Mouse (Mus musculus) CH12.LX (cell line): ENCODE data around the gene Tmem165. TPM values are rescaled to one million over a fixed set of nuclear protein-coding genes. Genes with fewer than 3 reads are reported as not detected.

Source experiments
- DNase-seq: peaks from one replicate; pipeline ENCODE4 v3.0.0-alpha.2; 2013; ENCODE audit errors: extremely low read depth
- H3K27ac ChIP-seq: 2 replicates; pipeline ENCODE4 v1.5.1; 2012; ENCODE audit warnings: low read depth, mild to moderate bottlenecking, control low read depth, moderate library complexity; ENCODE audit not compliant: insufficient read depth
- H3K27me3 ChIP-seq: replicated peaks from 2 replicates; pipeline ENCODE3; 2012; ENCODE audit warnings: inconsistent platforms
- H3K36me3 ChIP-seq, 2 experiments: replicated peaks in 1 of 2; 2 replicates each; pipeline versions ENCODE3 to v1.6.1; 2012; ENCODE audit warnings: inconsistent platforms in 1 of 2, low read length in 1 of 2, mild to moderate bottlenecking in 1 of 2, mixed read lengths in 1 of 2, moderate library complexity in 1 of 2; ENCODE audit not compliant: control insufficient read depth in 1 of 2, insufficient read depth in 1 of 2
- H3K4me1 ChIP-seq, 2 experiments: 2 replicates each; pipeline ENCODE4 v1.6.1; 2012; ENCODE audit warnings: inconsistent platforms in 1 of 2, moderate library complexity in 1 of 2; ENCODE audit not compliant: insufficient read depth in 2 of 2, control insufficient read depth in 1 of 2
- H3K4me2 ChIP-seq: 2 replicates; pipeline ENCODE4 v1.6.1; 2012; ENCODE audit warnings: low read depth, mild to moderate bottlenecking, control low read depth; ENCODE audit not compliant: poor library complexity, insufficient read depth, severe bottlenecking
- H3K4me3 ChIP-seq, 3 experiments: fragments of 150-350 bp in 1 of 3; sonication (generic) in 1 of 3; replicated peaks in 1 of 3; 2 replicates each; pipeline versions ENCODE3 to v1.5.1; 2011 to 2012; ENCODE audit warnings: low read depth in 2 of 3, low read length in 2 of 3, mild to moderate bottlenecking in 2 of 3, moderate library complexity in 2 of 3, control low read depth in 1 of 3, improper control_type of control experiment in 1 of 3, inconsistent platforms in 1 of 3, mixed read lengths in 1 of 3; ENCODE audit not compliant: poor library complexity in 1 of 3
- H3K79me2 ChIP-seq: replicated peaks from 2 replicates; pipeline ENCODE4 v1.6.1; 2012; ENCODE audit warnings: mild to moderate bottlenecking, moderate library complexity; ENCODE audit not compliant: control insufficient read depth, poor library complexity, insufficient read depth, severe bottlenecking; ENCODE audit errors: extremely low read depth
- H3K9ac ChIP-seq: 2 replicates; pipeline ENCODE4 v1.6.1; 2012; ENCODE audit warnings: low read depth, mild to moderate bottlenecking, control low read depth, moderate library complexity; ENCODE audit not compliant: insufficient read depth
- H3K9me3 ChIP-seq: replicated peaks from 2 replicates; pipeline ENCODE3; 2012; ENCODE audit warnings: low read length, inconsistent platforms, mixed read lengths
- BHLHE40 ChIP-seq: IDR thresholded peaks from 2 replicates; pipeline ENCODE4 v1.6.1; 2011; ENCODE audit warnings: mild to moderate bottlenecking, low read depth, low read length, improper control_type of control experiment
- CTCF ChIP-seq, 2 experiments: IDR thresholded peaks in 1 of 2; conservative IDR thresholded peaks in 1 of 2; 2 replicates each; pipeline ENCODE4 v1.5.1; 2011 to 2012; ENCODE audit warnings: low read depth in 2 of 2, low read length in 2 of 2, improper control_type of control experiment in 1 of 2, inconsistent platforms in 1 of 2, mild to moderate bottlenecking in 1 of 2, moderate library complexity in 1 of 2
- E2F4 ChIP-seq: IDR thresholded peaks from 2 replicates; pipeline ENCODE4 v1.6.1; 2011; ENCODE audit warnings: low read depth, low read length, improper control_type of control experiment; ENCODE audit not compliant: insufficient replicate concordance
- ETS1 ChIP-seq: conservative IDR thresholded peaks from 2 replicates; pipeline ENCODE4 v1.6.1; 2012; ENCODE audit warnings: low read depth, mild to moderate bottlenecking, inconsistent platforms, low read length, improper control_type of control experiment, moderate library complexity
- IRF4 ChIP-seq: IDR thresholded peaks from 2 replicates; pipeline ENCODE4 v1.6.1; 2014; ENCODE audit warnings: low read depth, mild to moderate bottlenecking, inconsistent platforms, low read length, improper control_type of control experiment
- JUN ChIP-seq: IDR thresholded peaks from 2 replicates; pipeline ENCODE4 v1.6.1; 2011; ENCODE audit warnings: low read depth, mild to moderate bottlenecking, low read length, improper control_type of control experiment, moderate library complexity; ENCODE audit not compliant: insufficient read depth
- JUND ChIP-seq: conservative IDR thresholded peaks from 2 replicates; pipeline ENCODE4 v1.6.1; 2011; ENCODE audit warnings: low read depth, low read length, improper control_type of control experiment
- KAT2A ChIP-seq: IDR thresholded peaks from 2 replicates; pipeline ENCODE4 v1.6.1; 2012; ENCODE audit warnings: low read length, improper control_type of control experiment, inconsistent platforms; ENCODE audit not compliant: insufficient replicate concordance
- MAFK ChIP-seq: IDR thresholded peaks from 2 replicates; pipeline ENCODE4 v1.6.1; 2011; ENCODE audit warnings: low read length, improper control_type of control experiment; ENCODE audit not compliant: insufficient replicate concordance
- MEF2A ChIP-seq: IDR thresholded peaks from 2 replicates; pipeline ENCODE4 v1.6.1; 2014; ENCODE audit warnings: low read depth, mild to moderate bottlenecking, inconsistent platforms, low read length, improper control_type of control experiment, borderline replicate concordance
- MXI1 ChIP-seq: IDR thresholded peaks from 2 replicates; pipeline ENCODE4 v1.6.1; 2011; ENCODE audit warnings: mild to moderate bottlenecking, low read depth, low read length, improper control_type of control experiment
- NRF1 ChIP-seq: IDR thresholded peaks from 2 replicates; pipeline ENCODE4 v1.6.1; 2014; ENCODE audit warnings: low read depth, mild to moderate bottlenecking, inconsistent platforms, low read length, improper control_type of control experiment, moderate library complexity
- POLR2A ChIP-seq: IDR thresholded peaks from 2 replicates; pipeline ENCODE4 v1.6.1; 2011; ENCODE audit warnings: low read depth, mild to moderate bottlenecking, improper control_type of control experiment, low read length
- RAD21 ChIP-seq: IDR thresholded peaks from 2 replicates; pipeline ENCODE4 v1.6.1; 2011; ENCODE audit warnings: low read depth, mild to moderate bottlenecking, low read length, improper control_type of control experiment, moderate library complexity
- SIN3A ChIP-seq: IDR thresholded peaks from 2 replicates; pipeline ENCODE4 v1.6.1; 2012; ENCODE audit warnings: low read length, improper control_type of control experiment, inconsistent platforms
- TBP ChIP-seq: conservative IDR thresholded peaks from 2 replicates; pipeline ENCODE4 v1.6.1; 2011; ENCODE audit warnings: low read depth, low read length, improper control_type of control experiment
- USF1 ChIP-seq: IDR thresholded peaks from 2 replicates; pipeline ENCODE4 v1.6.1; 2014; ENCODE audit warnings: low read depth, mild to moderate bottlenecking, inconsistent platforms, low read length, improper control_type of control experiment
- USF2 ChIP-seq: conservative IDR thresholded peaks from 2 replicates; pipeline ENCODE4 v1.6.1; 2011; ENCODE audit warnings: low read depth, low read length, improper control_type of control experiment
- ZNF384 ChIP-seq: IDR thresholded peaks from 2 replicates; pipeline ENCODE4 v1.6.1; 2012; ENCODE audit warnings: low read depth, low read length, improper control_type of control experiment, inconsistent platforms
- dilution Hi-C: fragments of 300-500 bp; cut with MboI; formaldehyde crosslinking; loops from 2 replicates; pipeline ENCODE4 v1.14.3; 2020; ENCODE audit warnings: low sequenced_read_pairs; ENCODE audit not compliant: extremely low pct_unique_long_range_greater_than_20kb, extremely low pct_ligation_motif_present
- in situ Hi-C: fragments of 300-500 bp; cut with MboI; formaldehyde crosslinking; loops from 3 replicates; pipeline ENCODE4 v1.14.3; 2019; ENCODE audit warnings: low sequenced_read_pairs, low pct_ligation_motif_present, low pct_unique_long_range_greater_than_20kb, mixed read lengths
- polyA plus RNA-seq: library from polyadenylated mRNA; unstranded; fragments of >175 nt; gene quantifications from 2 replicates; pipeline ENCODE4 v1.2.1, GENCODE M21; 2012; ENCODE audit warnings: low read depth; ENCODE audit not compliant: insufficient read length
- total RNA-seq, 2 experiments: library from RNA; depleted of rRNA; stranded (reverse); fragments of 300-350 nt in 1 of 2; fragments of >200 nt in 1 of 2; gene quantifications; 2 replicates each; pipeline ENCODE4 v1.2.3; 2012 to 2014

Tmem165 gene
- total and polyA plus RNA-seq, 3 experiments = 64.2 to 144 (median 96.2) TPM

DNA sequence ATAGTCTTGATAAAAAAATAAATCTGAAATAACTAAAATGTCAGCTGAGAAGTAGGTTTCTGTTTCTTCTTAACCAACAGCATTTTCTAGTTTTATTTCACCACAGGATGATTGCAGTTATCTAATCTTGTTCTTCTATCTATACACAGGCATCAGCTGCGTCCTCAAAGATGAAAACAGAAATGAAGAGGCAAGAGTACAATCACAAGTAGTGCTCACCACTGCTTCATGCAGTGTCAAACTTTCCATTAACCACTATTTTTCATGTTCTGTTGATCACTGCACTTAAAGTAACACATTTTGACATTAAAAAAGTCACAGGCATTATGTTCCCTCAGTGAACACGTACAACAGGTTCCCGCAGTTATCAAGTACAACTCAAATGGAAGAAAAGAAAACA lies 67.3 kb downstream of the Tmem165 start:
- H3K4me2 ChIP-seq = no peak overlapping the region

More for the DNA sequence above, 67.3 kb downstream of the Tmem165 start:
- no peak for TF ChIP-seq BHLHE40
- TF ChIP-seq MAFK = no peak
- TF ChIP-seq POLR2A = no peak
- no peak for TF ChIP-seq ZNF384
- TF ChIP-seq RAD21 = no peak
- no peak for TF ChIP-seq USF1
- no peak for TF ChIP-seq IRF4
- TF ChIP-seq CTCF (conservative IDR thresholded peaks at IDR 0.05 in 1 of 2, IDR thresholded peaks at IDR 0.05 in 1 of 2; ENCODE audit: low read depth in 2 of 2, low read length in 2 of 2) = no peak
- no peak for TF ChIP-seq E2F4
- TF ChIP-seq ETS1 = no peak
- no peak for TF ChIP-seq JUN
- TF ChIP-seq TBP = no peak
- TF ChIP-seq MXI1 = no peak
- TF ChIP-seq JUND = no peak
- TF ChIP-seq SIN3A = no peak
- TF ChIP-seq NRF1 = no peak
- no peak for TF ChIP-seq KAT2A
- no peak for TF ChIP-seq MEF2A
- TF ChIP-seq USF2 = no peak
- Histone ChIP-seq H3K4me1 (peaks cover 10 to 50% of the 10 kb centered on the region in 2 experiments; a peak in 3 of 4 replicates), H3K27me3 (no peaks in the 10 kb centered on the region), H3K27ac (no peak overlapping the region), H3K4me3 (no peak overlapping the region), H3K9ac (no peak overlapping the region), H3K9me3 (no peaks in the 10 kb centered on the region), H3K79me2 (no peaks in the 10 kb centered on the region), H3K36me3 (peaks cover 5 to 20% of the 10 kb centered on the region in 2 experiments)
- no peak for DNase-seq
- in situ Hi-C loops (no loop called here), dilution Hi-C loops (no loop called here)

Other genes starting within 250 kb of the Tmem165 start
- not detected in 2 replicates for gene Kdr, start 205.4 kb upstream of the Tmem165 start, total RNA-seq (2012; rRNA removed)
- not detected in 2 replicates for gene Kdr, start 205.4 kb upstream of the Tmem165 start, total RNA-seq (2014; rRNA removed)
- not detected in 2 replicates for gene Kdr, start 205.4 kb upstream of the Tmem165 start, polyA plus RNA-seq
- gene Srd5a3, start 43.6 kb upstream of the Tmem165 start, total RNA-seq (2012; rRNA removed) = 8.6 and 10.4 TPM in 2 replicates
- 15.2 and 18.8 TPM in 2 replicates for gene Srd5a3, start 43.6 kb upstream of the Tmem165 start, total RNA-seq (2014; rRNA removed)
- 14.7 and 19.9 TPM in 2 replicates for gene Srd5a3, start 43.6 kb upstream of the Tmem165 start, polyA plus RNA-seq
- 3.2 and 3.4 TPM in 2 replicates for gene Clock, start 120.9 kb downstream of the Tmem165 start, total RNA-seq (2012; rRNA removed)
- 4.5 and 5.6 TPM in 2 replicates for gene Clock, start 120.9 kb downstream of the Tmem165 start, total RNA-seq (2014; rRNA removed)
- gene Clock, start 120.9 kb downstream of the Tmem165 start, polyA plus RNA-seq = 6.0 and 8.0 TPM in 2 replicates
- gene Pdcl2, start 147.3 kb downstream of the Tmem165 start, total RNA-seq (2012; rRNA removed) = not detected in 2 replicates
- gene Pdcl2, start 147.3 kb downstream of the Tmem165 start, total RNA-seq (2014; rRNA removed) = not detected in 2 replicates
- gene Pdcl2, start 147.3 kb downstream of the Tmem165 start, polyA plus RNA-seq = not detected in 2 replicates
- not detected in 2 replicates for gene Nmu, start 179.9 kb downstream of the Tmem165 start, total RNA-seq (2012; rRNA removed)
- gene Nmu, start 179.9 kb downstream of the Tmem165 start, total RNA-seq (2014; rRNA removed) = not detected in 2 replicates
- not detected in 2 replicates for gene Nmu, start 179.9 kb downstream of the Tmem165 start, polyA plus RNA-seq